16 mouse cellular contexts compared by ENCODE assay signal in the genomic region with DNA sequence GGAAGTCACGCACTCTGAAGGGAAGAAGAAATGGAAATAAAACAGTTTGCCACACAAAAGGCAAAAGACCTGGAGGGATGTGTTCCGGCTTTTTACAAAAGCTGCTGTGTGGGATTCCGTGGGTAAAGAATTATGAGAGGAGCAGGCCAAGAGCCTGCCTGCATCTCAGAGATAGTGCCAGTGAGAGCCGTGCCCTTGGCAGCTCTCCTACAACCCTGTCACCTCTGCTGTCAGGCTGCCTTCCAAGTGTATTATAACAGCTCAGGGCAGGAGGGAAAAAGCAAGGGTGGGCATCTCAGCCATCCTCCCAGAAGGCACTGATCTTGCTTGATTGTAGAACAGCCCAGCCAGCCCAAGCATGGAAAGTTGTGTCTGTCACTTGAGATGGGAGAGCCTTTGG.
DNase-seq lines count a peak whose midpoint lies in the region; ATAC-seq lines count a peak whose summit lies in the region.
"Had no signal": no experiment of that assay in that cellular context is flagged by ENCODE, and none has a peak within 500 bp of the region (broad histone marks: within the 10 kb centered on the region; RNA-seq: fewer than 3 reads in every experiment).

No protein-coding gene starts in this region.

- DNase-seq in cerebellum, postnatal 14 days, result peak; percentile 61 to 64
- DNase-seq in cerebellum, adult 9-11 months, result no peak
- DNase-seq in hindbrain, embryonic 10.5 days (ENCODE audit: low spot score), result no peak
- peak; percentile 33 to 45 for DNase-seq in spleen, postnatal 36 days (ENCODE audit: low spot score in 2 of 2)
- no peak for DNase-seq in spleen, adult 18-20 months
- DNase-seq in ovary, postnatal 14 days (ENCODE audit: low spot score), result no peak
- DNase-seq: B cell, adult 2 months; cerebellum, adult 2 months; lung, adult 18-20 months; right cerebral cortex, postnatal 4 days had no signal

- no peaks in the 10 kb centered on the region for H3K36me3 ChIP-seq in hindbrain, embryonic 15.5 days
- no peaks in the 10 kb centered on the region for H3K36me3 ChIP-seq in hindbrain, embryonic 10.5 days
- H3K36me3 ChIP-seq: stomach, embryonic 15.5 days had no signal

- no peak overlapping the region for H3K4me3 ChIP-seq in hindbrain, embryonic 15.5 days
- H3K4me3 ChIP-seq in hindbrain, embryonic 10.5 days, result no peak overlapping the region
- H3K4me3 ChIP-seq: erythroblast, embryonic 14.5 days; left cerebral cortex, adult 2 months; stomach, embryonic 15.5 days had no signal

- H3K4me2 ChIP-seq in hindbrain, embryonic 15.5 days, result no peak overlapping the region
- H3K4me2 ChIP-seq: stomach, embryonic 15.5 days had no signal

- ATAC-seq in hindbrain, embryonic 15.5 days (ENCODE audit: low FRiP score, low read depth), result peak; percentile 46; the same call in 1 of the 2 replicates
- peak; percentile 85 for ATAC-seq in megakaryocyte-erythroid progenitor cell, adult 5-6 weeks (replicated peaks; ENCODE audit: low FRiP score, low TSS enrichment, poor library complexity, severe bottlenecking)

- peaks cover 18% of the 10 kb centered on the region for H3K4me1 ChIP-seq in hindbrain, embryonic 15.5 days (replicated peaks)
- peaks cover 48% of the 10 kb centered on the region for H3K4me1 ChIP-seq in hindbrain, embryonic 10.5 days (replicated peaks)
- H3K4me1 ChIP-seq: stomach, embryonic 15.5 days had no signal

- no peak overlapping the region for H3K27ac ChIP-seq in hindbrain, embryonic 15.5 days (replicated peaks)
- H3K27ac ChIP-seq in hindbrain, embryonic 10.5 days, result no peak overlapping the region
- H3K27ac ChIP-seq: left cerebral cortex, adult 2 months; macrophage; stomach, embryonic 15.5 days had no signal

- WGBS in hindbrain, embryonic 15.5 days, result 61% methylated on average over 4 of the region's 4 CpGs
- 82% methylated on average over 4 of the region's 4 CpGs for WGBS in hindbrain, embryonic 10.5 days

- no peaks in the 10 kb centered on the region for H3K9me3 ChIP-seq in hindbrain, embryonic 15.5 days
- H3K9me3 ChIP-seq in hindbrain, embryonic 10.5 days, result 0 out of 2 replicates have a peak, but pooled peaks cover 4% of the 10 kb centered on the region
- H3K9me3 ChIP-seq: stomach, embryonic 15.5 days had no signal

- H3K9ac ChIP-seq in hindbrain, embryonic 15.5 days, result no peak overlapping the region
- H3K9ac ChIP-seq: stomach, embryonic 15.5 days had no signal

- no peaks in the 10 kb centered on the region for H3K27me3 ChIP-seq in hindbrain, embryonic 15.5 days
- H3K27me3 ChIP-seq in hindbrain, embryonic 10.5 days (ENCODE audit: insufficient read depth, poor library complexity, severe bottlenecking), result peaks cover 28% of the 10 kb centered on the region
- H3K27me3 ChIP-seq: stomach, embryonic 15.5 days had no signal

Comparison
In these comparisons a context has a peak if more than half of its experiments do, and no peak if none do; other contexts are left out.
1. DNase-seq: peak in cerebellum, postnatal 14 days (2 of 2) and spleen, postnatal 36 days (2 of 2); none in cerebellum, adult 9-11 months (single experiment), hindbrain, embryonic 10.5 days (single experiment), spleen, adult 18-20 months (0 of 2) and ovary, postnatal 14 days (single experiment).